Mouse (Mus musculus): ENCODE measurements around the gene Tead4.

- no peak for TF ChIP-seq POLR2A (IDR thresholded peaks at IDR 0.05; ENCODE audit: insufficient read depth, low read depth, low read length)
- no peak for TF ChIP-seq CTCF (IDR thresholded peaks at IDR 0.05; ENCODE audit: insufficient read depth, low read depth, low read length)
Observed at GRCm38 (mm10) chr6:128255941-128256340, 44.7 kb downstream of the Tead4 start.
